Mouse (Mus musculus): ENCODE measurements at regions not wholly inside any gene's neighbourhood (a gene's known extent, or its start where the extent isn't known, plus 50 kb on each side); places are given as distances from the start of the nearest gene placed in this dataset.

DNA sequence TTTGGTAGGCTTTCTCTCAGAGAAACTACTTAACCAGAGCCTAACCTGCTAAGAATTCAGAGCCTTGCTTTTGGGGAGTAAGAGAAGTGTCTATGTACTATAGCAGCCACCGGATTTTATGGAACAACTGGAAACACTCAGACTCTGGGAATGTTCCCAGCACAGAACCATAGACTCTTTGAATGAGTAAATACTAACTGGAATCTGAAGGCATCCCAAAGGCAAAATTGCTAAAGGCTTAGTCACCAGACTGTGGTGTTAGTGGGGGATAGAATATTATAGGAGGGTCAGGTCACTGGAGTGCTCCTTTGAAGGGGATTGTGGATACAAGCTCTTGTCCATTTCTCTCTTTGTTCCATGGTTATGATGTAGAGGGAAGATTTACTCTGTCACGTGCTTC, 427.4 kb downstream of the Fam198b start:
- no peak overlapping the region for H3K4me3 ChIP-seq (ENCODE audit: insufficient read depth in 1 of 2, low read depth in 2 of 2, low read length in 2 of 2)
- H3K36me3 ChIP-seq (replicated peaks; ENCODE audit: control insufficient read depth, insufficient read depth, low read depth): no peaks in the 10 kb centered on the region
- H3K4me1 ChIP-seq (replicated peaks; ENCODE audit: control insufficient read depth in 2 of 2, insufficient read depth in 2 of 2, low read length in 1 of 2): no peaks in the 10 kb centered on the region
- H3K9ac ChIP-seq (replicated peaks): no peak overlapping the region
- ATAC-seq (ENCODE audit: insufficient read depth) (no peak), DNase-seq (ENCODE audit: low read depth in 3 of 3, low spot score in 3 of 3) (no peak)
- H3K9me3 ChIP-seq (ENCODE audit: control insufficient read depth, low read length): no peaks in the 10 kb centered on the region
- 64% methylated on average over 2 of the region's 2 CpGs for WGBS (ENCODE audit: insufficient replicate concordance)
- H3K27me3 ChIP-seq (ENCODE audit: control insufficient read depth, insufficient read depth, low read length): no peaks in the 10 kb centered on the region
- no peak for TF ChIP-seq EP300 (IDR thresholded peaks at IDR 0.05; ENCODE audit: low read depth)
- TF ChIP-seq CTCF (IDR thresholded peaks at IDR 0.05; ENCODE audit: low read depth): no peak
- H3K27ac ChIP-seq: no peak overlapping the region
- H3K4me2 ChIP-seq (ENCODE audit: low read depth): no peak overlapping the region

GRCm38 (mm10) chr3:80322291-80322690, 438.0 kb downstream of the Fam198b start:
- Histone ChIP-seq H3K27me3 (ENCODE audit: control insufficient read depth, insufficient read depth, low read length) (no peaks in the 10 kb centered on the region), H3K4me3 (ENCODE audit: insufficient read depth in 1 of 2, low read depth in 2 of 2, low read length in 2 of 2) (no peak overlapping the region), H3K9me3 (ENCODE audit: control insufficient read depth, low read length) (no peaks in the 10 kb centered on the region), H3K9ac (replicated peaks) (no peak overlapping the region), H3K36me3 (replicated peaks; ENCODE audit: control insufficient read depth, insufficient read depth, low read depth) (no peaks in the 10 kb centered on the region), H3K27ac (no peak overlapping the region), H3K4me1 (replicated peaks; ENCODE audit: control insufficient read depth in 2 of 2, insufficient read depth in 2 of 2, low read length in 1 of 2) (no peaks in the 10 kb centered on the region), H3K4me2 (ENCODE audit: low read depth) (no peak overlapping the region)
- no peak for DNase-seq (ENCODE audit: low read depth in 3 of 3, low spot score in 3 of 3)
- no peak for ATAC-seq (ENCODE audit: insufficient read depth)
- no peak for TF ChIP-seq EP300 (IDR thresholded peaks at IDR 0.05; ENCODE audit: low read depth)
- 40% methylated on average over 3 of the region's 3 CpGs for whole genome bisulfite sequencing (ENCODE audit: insufficient replicate concordance)

DNA sequence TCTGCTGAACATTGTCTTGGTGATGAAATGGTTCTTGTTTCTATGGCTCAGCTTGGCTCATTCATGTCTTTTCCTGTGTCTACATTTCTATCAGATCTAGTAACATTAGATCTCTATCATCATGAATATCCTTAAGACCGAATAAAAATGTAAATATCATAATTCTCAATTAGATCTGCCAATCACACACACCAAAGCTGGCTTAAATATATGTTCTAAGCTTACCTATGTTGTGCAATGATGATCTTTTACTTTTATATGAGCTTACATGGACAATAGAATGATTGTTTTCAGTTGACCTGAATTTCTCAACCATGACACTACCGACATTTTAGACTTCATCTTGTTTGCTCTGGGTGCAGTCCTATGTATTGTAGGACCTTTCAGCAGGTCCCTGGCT, 440.4 kb downstream of the Fam198b start:
- no peak for TF ChIP-seq CTCF (IDR thresholded peaks at IDR 0.05; ENCODE audit: low read depth)
- no peak for TF ChIP-seq EP300 (IDR thresholded peaks at IDR 0.05; ENCODE audit: low read depth)
- H3K4me2 ChIP-seq (ENCODE audit: low read depth): no peak overlapping the region
- WGBS (ENCODE audit: insufficient replicate concordance): 65% methylated on average over 2 of the region's 2 CpGs
- H3K27me3 ChIP-seq (ENCODE audit: control insufficient read depth, insufficient read depth, low read length): no peaks in the 10 kb centered on the region
- no peak overlapping the region for H3K27ac ChIP-seq
- ATAC-seq (ENCODE audit: insufficient read depth) (no peak), DNase-seq (ENCODE audit: low read depth in 3 of 3, low spot score in 3 of 3) (no peak)
- no peaks in the 10 kb centered on the region for H3K9me3 ChIP-seq (ENCODE audit: control insufficient read depth, low read length)
- no peak overlapping the region for H3K9ac ChIP-seq (replicated peaks)
- no peaks in the 10 kb centered on the region for H3K4me1 ChIP-seq (replicated peaks; ENCODE audit: control insufficient read depth in 2 of 2, insufficient read depth in 2 of 2, low read length in 1 of 2)
- H3K4me3 ChIP-seq (ENCODE audit: insufficient read depth in 1 of 2, low read depth in 2 of 2, low read length in 2 of 2): no peak overlapping the region
- H3K36me3 ChIP-seq (replicated peaks; ENCODE audit: control insufficient read depth, insufficient read depth, low read depth): no peaks in the 10 kb centered on the region

DNA sequence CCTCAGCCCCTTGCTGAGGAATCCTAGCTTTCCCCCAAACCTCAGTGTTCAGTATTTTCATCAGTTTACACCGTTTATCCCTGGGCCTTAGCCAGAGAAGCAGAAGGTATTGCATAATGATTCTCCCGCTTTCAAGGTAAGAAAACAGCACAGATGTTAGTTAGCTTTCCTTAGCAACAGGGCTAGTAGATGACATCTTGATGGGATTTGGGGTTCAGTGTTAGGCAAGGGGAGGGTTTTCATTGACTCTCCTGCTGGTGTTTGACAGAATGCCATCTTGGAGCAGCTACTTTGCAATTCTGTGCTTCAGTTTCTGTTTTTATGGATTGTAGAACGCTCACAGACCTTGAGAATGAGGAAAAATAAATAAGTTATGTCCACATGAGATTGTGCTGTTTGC, 447.4 kb downstream of the Fam198b start:
- H3K9ac ChIP-seq (replicated peaks): no peak overlapping the region
- no peak overlapping the region for H3K4me3 ChIP-seq (ENCODE audit: insufficient read depth in 1 of 2, low read depth in 2 of 2, low read length in 2 of 2)
- ATAC-seq (ENCODE audit: insufficient read depth): no peak
- no peaks in the 10 kb centered on the region for H3K4me1 ChIP-seq (replicated peaks; ENCODE audit: control insufficient read depth in 2 of 2, insufficient read depth in 2 of 2, low read length in 1 of 2)
- no peaks in the 10 kb centered on the region for H3K27me3 ChIP-seq (ENCODE audit: control insufficient read depth, insufficient read depth, low read length)
- WGBS (ENCODE audit: insufficient replicate concordance): 41% methylated on average over 3 of the region's 3 CpGs
- no peak for DNase-seq (ENCODE audit: low read depth in 3 of 3, low spot score in 3 of 3)
- H3K27ac ChIP-seq: no peak overlapping the region
- H3K36me3 ChIP-seq (replicated peaks; ENCODE audit: control insufficient read depth, insufficient read depth, low read depth): no peaks in the 10 kb centered on the region
- no peaks in the 10 kb centered on the region for H3K9me3 ChIP-seq (ENCODE audit: control insufficient read depth, low read length)
- H3K4me2 ChIP-seq (ENCODE audit: low read depth): no peak overlapping the region
- TF ChIP-seq CTCF (IDR thresholded peaks at IDR 0.05; ENCODE audit: low read depth): no peak
- TF ChIP-seq EP300 (IDR thresholded peaks at IDR 0.05; ENCODE audit: low read depth): no peak

GRCm38 (mm10) chr3:80334446-80334893, 450.1 kb downstream of the Fam198b start:
- TF ChIP-seq CTCF (IDR thresholded peaks at IDR 0.05; ENCODE audit: low read depth) (no peak), EP300 (IDR thresholded peaks at IDR 0.05; ENCODE audit: low read depth) (no peak)
- Histone ChIP-seq H3K4me1 (replicated peaks; ENCODE audit: control insufficient read depth in 2 of 2, insufficient read depth in 2 of 2, low read length in 1 of 2) (no peaks in the 10 kb centered on the region), H3K4me3 (ENCODE audit: insufficient read depth in 1 of 2, low read depth in 2 of 2, low read length in 2 of 2) (no peak overlapping the region), H3K4me2 (ENCODE audit: low read depth) (no peak overlapping the region), H3K9me3 (ENCODE audit: control insufficient read depth, low read length) (no peaks in the 10 kb centered on the region), H3K27me3 (ENCODE audit: control insufficient read depth, insufficient read depth, low read length) (no peaks in the 10 kb centered on the region), H3K36me3 (replicated peaks; ENCODE audit: control insufficient read depth, insufficient read depth, low read depth) (no peaks in the 10 kb centered on the region), H3K9ac (replicated peaks) (no peak overlapping the region), H3K27ac (no peak overlapping the region)
- 62% methylated on average over 4 of the region's 4 CpGs for WGBS (ENCODE audit: insufficient replicate concordance)
- ATAC-seq (ENCODE audit: insufficient read depth) (no peak), DNase-seq (ENCODE audit: low read depth in 3 of 3, low spot score in 3 of 3) (no peak)

Measured in liver, embryonic 14.5 days (tissue).